Mouse (Mus musculus): ENCODE measurements at regions not wholly inside any gene's neighbourhood (a gene's known extent, or its start where the extent isn't known, plus 50 kb on each side); places are given as distances from the start of the nearest gene placed in this dataset.

DNA sequence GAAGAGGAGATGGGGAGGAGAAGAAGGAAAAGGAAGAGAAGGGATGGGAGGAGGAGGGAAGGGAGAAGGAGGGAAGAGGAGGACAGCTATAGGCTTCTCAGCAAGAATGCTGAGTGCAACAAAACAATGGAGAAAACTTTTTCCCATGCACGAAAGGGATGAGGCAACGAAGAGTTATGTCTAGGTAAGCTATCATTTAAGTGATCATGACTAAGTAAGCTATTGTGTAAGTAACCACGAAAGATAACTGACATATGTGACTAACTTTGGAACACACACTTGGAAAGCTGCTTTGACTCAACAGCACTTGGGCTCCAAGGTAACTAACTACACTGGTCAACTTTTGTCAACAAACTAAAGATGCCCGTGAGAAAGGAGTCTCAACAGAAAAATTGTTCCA, 50.9 kb upstream of the Fstl1 start:
- no peak overlapping the region for H3K4me2 ChIP-seq
- H3K4me3 ChIP-seq (ENCODE audit: low read depth, low read length): no peak overlapping the region
- peaks cover 11% of the 10 kb centered on the region for H3K4me1 ChIP-seq (ENCODE audit: control insufficient read depth, insufficient read depth, low read length)
- no peak overlapping the region for H3K9ac ChIP-seq (ENCODE audit: low read depth, low read length)
- WGBS (ENCODE audit: insufficient replicate concordance): 82% methylated on average over 4 of the region's 4 CpGs
- no peak for ATAC-seq (replicated peaks; ENCODE audit: insufficient number of reproducible peaks, low FRiP score, low TSS enrichment)
- no peaks in the 10 kb centered on the region for H3K36me3 ChIP-seq (ENCODE audit: control insufficient read depth, insufficient read depth, low read length)
- no peaks in the 10 kb centered on the region for H3K9me3 ChIP-seq (replicated peaks; ENCODE audit: control insufficient read depth, low read length)
- no peak overlapping the region for H3K27ac ChIP-seq (ENCODE audit: low read depth, low read length)
- H3K27me3 ChIP-seq (ENCODE audit: control insufficient read depth, insufficient read depth, low read length): no peaks in the 10 kb centered on the region

GRCm38 (mm10) chr16:37715173-37715572, 60.9 kb upstream of the Ndufb4 start:
- Histone ChIP-seq H3K27ac (ENCODE audit: low read depth, low read length) (0 out of 2 replicates have a peak overlapping the region, but pooled peaks have one; percentile 41), H3K4me2 (no peak overlapping the region), H3K36me3 (ENCODE audit: control insufficient read depth, insufficient read depth, low read length) (no peaks in the 10 kb centered on the region), H3K27me3 (ENCODE audit: control insufficient read depth, insufficient read depth, low read length) (no peaks in the 10 kb centered on the region), H3K9ac (ENCODE audit: low read depth, low read length) (no peak overlapping the region), H3K4me1 (ENCODE audit: control insufficient read depth, insufficient read depth, low read length) (no peaks in the 10 kb centered on the region), H3K9me3 (replicated peaks; ENCODE audit: control insufficient read depth, low read length) (no peaks in the 10 kb centered on the region), H3K4me3 (ENCODE audit: low read depth, low read length) (no peak overlapping the region)
- ATAC-seq (replicated peaks; ENCODE audit: insufficient number of reproducible peaks, low FRiP score, low TSS enrichment): no peak
- WGBS (ENCODE audit: insufficient replicate concordance): 58% methylated on average over 7 of the region's 7 CpGs

DNA sequence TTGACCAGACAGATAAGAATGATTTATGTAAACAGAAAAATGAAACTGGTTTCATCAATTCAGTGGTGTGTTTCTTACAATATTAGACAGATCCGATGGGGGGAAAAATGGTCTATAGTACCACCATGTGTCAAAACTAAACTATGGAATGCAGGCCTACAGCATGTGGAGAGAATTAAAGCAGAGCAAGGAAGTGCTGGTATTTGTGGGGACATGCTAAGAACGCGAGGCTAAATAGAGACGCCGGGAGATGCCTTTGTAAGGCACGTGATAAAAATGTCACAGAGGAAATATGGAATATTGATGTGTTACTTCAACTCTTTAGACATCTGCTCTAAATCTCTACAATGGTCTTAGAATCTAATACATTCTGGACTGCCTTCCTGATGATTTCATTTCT, 60.0 kb upstream of the Ndufb4 start:
- Histone ChIP-seq H3K4me1 (ENCODE audit: control insufficient read depth, insufficient read depth, low read length) (no peaks in the 10 kb centered on the region), H3K27ac (ENCODE audit: low read depth, low read length) (no peak overlapping the region), H3K9ac (ENCODE audit: low read depth, low read length) (no peak overlapping the region), H3K36me3 (ENCODE audit: control insufficient read depth, insufficient read depth, low read length) (no peaks in the 10 kb centered on the region), H3K4me2 (no peak overlapping the region), H3K4me3 (ENCODE audit: low read depth, low read length) (no peak overlapping the region), H3K27me3 (ENCODE audit: control insufficient read depth, insufficient read depth, low read length) (no peaks in the 10 kb centered on the region), H3K9me3 (replicated peaks; ENCODE audit: control insufficient read depth, low read length) (no peaks in the 10 kb centered on the region)
- no peak for ATAC-seq (replicated peaks; ENCODE audit: insufficient number of reproducible peaks, low FRiP score, low TSS enrichment)
- 69% methylated on average over 6 of the region's 6 CpGs for WGBS (ENCODE audit: insufficient replicate concordance)

GRCm38 (mm10) chr16:37706242-37706923, 52.1 kb upstream of the Ndufb4 start:
- WGBS (ENCODE audit: insufficient replicate concordance): 64% methylated on average over 9 of the region's 9 CpGs
- no peaks in the 10 kb centered on the region for H3K36me3 ChIP-seq (ENCODE audit: control insufficient read depth, insufficient read depth, low read length)
- no peaks in the 10 kb centered on the region for H3K9me3 ChIP-seq (replicated peaks; ENCODE audit: control insufficient read depth, low read length)
- ATAC-seq (replicated peaks; ENCODE audit: insufficient number of reproducible peaks, low FRiP score, low TSS enrichment): no peak
- H3K4me1 ChIP-seq (ENCODE audit: control insufficient read depth, insufficient read depth, low read length): peaks cover 7% of the 10 kb centered on the region; the same call in 1 of the 2 replicates
- no peaks in the 10 kb centered on the region for H3K27me3 ChIP-seq (ENCODE audit: control insufficient read depth, insufficient read depth, low read length)
- no peak overlapping the region for H3K4me2 ChIP-seq
- no peak overlapping the region for H3K4me3 ChIP-seq (ENCODE audit: low read depth, low read length)
- H3K9ac ChIP-seq (ENCODE audit: low read depth, low read length): no peak overlapping the region
- H3K27ac ChIP-seq (ENCODE audit: low read depth, low read length): no peak overlapping the region

- no peak for ATAC-seq (replicated peaks; ENCODE audit: insufficient number of reproducible peaks, low FRiP score, low TSS enrichment)
- WGBS (ENCODE audit: insufficient replicate concordance): 56% methylated on average over 5 of the region's 5 CpGs
- H3K4me2 ChIP-seq: no peak overlapping the region
- H3K9me3 ChIP-seq (replicated peaks; ENCODE audit: control insufficient read depth, low read length): no peaks in the 10 kb centered on the region
- H3K36me3 ChIP-seq (ENCODE audit: control insufficient read depth, insufficient read depth, low read length): no peaks in the 10 kb centered on the region
- H3K9ac ChIP-seq (ENCODE audit: low read depth, low read length): no peak overlapping the region
- H3K27ac ChIP-seq (ENCODE audit: low read depth, low read length): no peak overlapping the region
- peaks cover 7% of the 10 kb centered on the region; the same call in 1 of the 2 replicates for H3K4me1 ChIP-seq (ENCODE audit: control insufficient read depth, insufficient read depth, low read length)
- H3K4me3 ChIP-seq (ENCODE audit: low read depth, low read length): no peak overlapping the region
- H3K27me3 ChIP-seq (ENCODE audit: control insufficient read depth, insufficient read depth, low read length): no peaks in the 10 kb centered on the region
Measured at GRCm38 (mm10) chr16:37705209-37705608, 51.0 kb upstream of the Ndufb4 start.

- Histone ChIP-seq H3K27me3 (ENCODE audit: control insufficient read depth, insufficient read depth, low read length) (no peaks in the 10 kb centered on the region), H3K4me3 (ENCODE audit: low read depth, low read length) (no peak overlapping the region), H3K36me3 (ENCODE audit: control insufficient read depth, insufficient read depth, low read length) (no peaks in the 10 kb centered on the region), H3K4me1 (ENCODE audit: control insufficient read depth, insufficient read depth, low read length) (peaks cover 7% of the 10 kb centered on the region; the same call in 1 of the 2 replicates), H3K27ac (ENCODE audit: low read depth, low read length) (no peak overlapping the region), H3K9me3 (replicated peaks; ENCODE audit: control insufficient read depth, low read length) (no peaks in the 10 kb centered on the region), H3K4me2 (no peak overlapping the region), H3K9ac (ENCODE audit: low read depth, low read length) (no peak overlapping the region)
- ATAC-seq (replicated peaks; ENCODE audit: insufficient number of reproducible peaks, low FRiP score, low TSS enrichment): no peak
- WGBS (ENCODE audit: insufficient replicate concordance): 62% methylated on average over 9 of the region's 9 CpGs
Measured at GRCm38 (mm10) chr16:37704461-37705155, 50.4 kb upstream of the Ndufb4 start.

All from heart, embryonic 11.5 days (tissue).